Mouse (Mus musculus) liver, embryonic 18 days (tissue): ENCODE results near the gene Ifitm3. TPM values are rescaled to one million over a fixed set of nuclear protein-coding genes. Genes with fewer than 3 reads are reported as not detected.

Source experiments
- polyA plus RNA-seq: library from polyadenylated mRNA; depleted of rRNA; stranded (reverse); fragments of >200 nt; gene quantifications from 2 replicates; pipeline ENCODE4 v1.2.3, GENCODE M21; 2012; rRNA removed

The Ifitm3 gene
- 164 and 239 TPM in 2 replicates for polyA plus RNA-seq

DNA sequence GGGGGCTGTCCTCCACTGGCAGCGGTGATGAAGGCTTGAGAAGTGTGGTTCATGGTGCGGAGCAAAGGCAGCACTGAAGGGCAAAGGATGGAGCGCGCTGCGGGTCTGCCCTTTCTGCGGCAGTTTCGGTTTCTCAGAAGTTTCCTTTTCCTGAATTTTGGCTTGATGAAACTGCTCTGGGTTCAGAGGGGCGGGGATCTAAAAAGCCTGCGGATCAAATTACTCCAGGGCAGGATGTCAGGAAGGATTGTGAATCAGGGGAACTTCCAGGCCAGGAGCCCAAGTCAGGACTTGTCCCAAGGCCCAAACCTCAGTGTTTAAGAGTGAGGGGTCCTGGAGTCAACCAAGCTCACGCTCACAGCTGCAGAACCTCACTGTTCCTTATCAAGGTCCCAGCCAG is at the start of gene Ifitm3:
Gene Ifitm3 (minus strand): TSS at position 178 of the 400 bp plus-strand sequence.

DNA sequence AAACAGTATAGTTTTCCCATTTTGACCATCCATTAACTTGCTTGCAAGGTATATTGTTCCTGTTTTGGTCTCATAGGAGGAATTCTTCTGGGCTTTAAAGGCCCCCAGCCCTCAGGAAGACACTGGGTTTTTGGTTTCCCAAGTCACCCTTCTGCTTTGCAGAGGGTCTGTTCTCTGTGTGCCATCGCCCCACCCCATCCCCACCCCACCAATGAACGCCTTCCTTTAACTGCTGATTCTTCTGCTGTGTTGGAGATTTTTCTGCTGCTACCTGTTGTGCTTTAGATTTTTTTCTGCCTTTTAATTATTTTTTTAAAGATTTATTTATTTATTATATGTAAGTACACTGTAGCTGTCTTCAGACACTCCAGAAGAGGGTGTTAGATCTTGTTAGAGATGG is 18.3 kb upstream of the Ifitm3 start, which contains the start of gene Gm17387:
Gene Gm17387 (plus strand): TSS at position 301 of the 400 bp plus-strand sequence.

DNA sequence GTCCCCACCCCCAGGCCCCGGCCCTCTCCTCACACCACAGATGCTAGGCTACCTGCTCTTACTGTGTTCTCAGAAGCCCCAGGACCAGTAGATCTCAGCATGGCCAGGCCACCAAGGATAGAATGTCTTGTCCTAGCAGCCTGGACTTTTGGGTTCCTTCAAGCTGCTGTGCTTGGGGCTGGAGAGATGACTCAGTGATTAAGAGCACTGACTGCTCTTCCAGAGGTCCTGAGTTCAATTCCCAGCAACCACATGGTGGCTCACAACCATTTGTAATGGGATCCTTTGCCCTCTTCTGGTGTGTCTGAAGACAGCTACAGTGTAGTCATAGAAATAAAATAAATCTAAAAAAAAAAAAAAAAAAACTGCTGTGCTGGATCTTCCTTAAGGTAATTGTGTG is 7.3 kb upstream of the Ifitm3 start, which contains the start of gene Ifitm6:
Gene Ifitm6 (minus strand): TSS at position 101 of the 400 bp plus-strand sequence.

DNA sequence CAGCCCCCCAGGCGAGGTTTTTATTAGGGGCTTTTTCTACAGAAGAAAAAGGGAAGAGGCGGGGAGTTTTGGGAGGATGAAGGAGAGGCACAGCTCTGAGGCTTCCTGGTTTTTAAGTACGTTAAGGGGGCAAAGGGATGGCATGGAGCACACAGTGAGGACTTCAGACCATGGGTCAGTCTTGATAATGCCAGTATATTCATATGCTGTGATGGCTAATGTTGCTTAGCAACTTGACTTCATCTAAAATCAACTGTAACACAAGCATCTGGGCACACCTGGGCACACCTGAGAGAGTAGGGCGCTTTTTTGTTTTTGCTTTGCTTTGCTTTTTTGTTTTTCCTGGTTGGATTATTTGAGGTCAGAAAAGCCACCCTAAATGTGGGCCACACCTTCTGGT is 43.6 kb downstream of the Ifitm3 start, which contains the start of gene Ifitm1:
Gene Ifitm1 (plus strand): TSS at position 301 of the 400 bp plus-strand sequence.

Other genes with a start within 250 kb of the Ifitm3 start
- gene Cyp2e1, start 247.0 kb downstream of the Ifitm3 start, polyA plus RNA-seq = 60.5 and 91.1 TPM in 2 replicates
- 0.06 and 0.07 TPM in 2 replicates for gene Syce1, start 222.9 kb downstream of the Ifitm3 start, polyA plus RNA-seq
- 0.17 and 0.21 TPM in 2 replicates for gene Zfp941, start 188.6 kb downstream of the Ifitm3 start, polyA plus RNA-seq
- gene Urah, start 175.8 kb downstream of the Ifitm3 start, polyA plus RNA-seq = 112 and 142 TPM in 2 replicates
- not detected in 2 replicates for gene Scgb1c1, start 165.2 kb downstream of the Ifitm3 start, polyA plus RNA-seq
- gene Odf3, start 163.0 kb downstream of the Ifitm3 start, polyA plus RNA-seq = not detected in 2 replicates
- not detected in 2 replicates for gene Gm45785, start 154.4 kb downstream of the Ifitm3 start, polyA plus RNA-seq
- gene Ric8a, start 153.8 kb downstream of the Ifitm3 start, polyA plus RNA-seq = 17.1 and 20.2 TPM in 2 replicates
- gene Bet1l, start 153.2 kb downstream of the Ifitm3 start, polyA plus RNA-seq = 18.5 TPM in 2 replicates
- gene Psmd13, start 128.8 kb downstream of the Ifitm3 start, polyA plus RNA-seq = 36.4 TPM in 2 replicates
- 46.5 and 51.9 TPM in 2 replicates for gene Sirt3, start 128.5 kb downstream of the Ifitm3 start, polyA plus RNA-seq
- 0.19 and 0.20 TPM in 2 replicates for gene Cox8b, start 110.3 kb downstream of the Ifitm3 start, polyA plus RNA-seq
- gene Nlrp6, start 89.9 kb downstream of the Ifitm3 start, polyA plus RNA-seq = 61.4 and 61.9 TPM in 2 replicates
- 12.3 and 13.2 TPM in 2 replicates for gene Pgghg, start 69.4 kb downstream of the Ifitm3 start, polyA plus RNA-seq
- 0.67 and 0.85 TPM in 2 replicates for gene Ifitm5, start 60.5 kb downstream of the Ifitm3 start, polyA plus RNA-seq
- gene Gm45717, start 54.8 kb downstream of the Ifitm3 start, polyA plus RNA-seq = 0.14 TPM in 1 of 2 replicates, not detected in the other
- gene Ifitm2, start 54.8 kb downstream of the Ifitm3 start, polyA plus RNA-seq = 552 and 564 TPM in 2 replicates
- gene Ifitm1, start 43.5 kb downstream of the Ifitm3 start, polyA plus RNA-seq = 53.0 and 54.4 TPM in 2 replicates
- gene Ifitm6, start 7.2 kb upstream of the Ifitm3 start, polyA plus RNA-seq = 193 and 325 TPM in 2 replicates
- gene Gm17387, start 18.4 kb upstream of the Ifitm3 start, polyA plus RNA-seq = not detected in 2 replicates
- 0.46 and 0.61 TPM in 2 replicates for gene B4galnt4, start 50.3 kb upstream of the Ifitm3 start, polyA plus RNA-seq
- gene Pkp3, start 67.4 kb upstream of the Ifitm3 start, polyA plus RNA-seq = 0.74 and 0.85 TPM in 2 replicates
- gene Sigirr, start 89.8 kb upstream of the Ifitm3 start, polyA plus RNA-seq = 17.1 and 19.8 TPM in 2 replicates
- 7.8 and 10.3 TPM in 2 replicates for gene Ano9, start 107.0 kb upstream of the Ifitm3 start, polyA plus RNA-seq
- 41.9 and 44.3 TPM in 2 replicates for gene Ptdss2, start 111.6 kb upstream of the Ifitm3 start, polyA plus RNA-seq
- 45.4 and 45.9 TPM in 2 replicates for gene Rnh1, start 162.1 kb upstream of the Ifitm3 start, polyA plus RNA-seq
- gene Hras, start 183.2 kb upstream of the Ifitm3 start, polyA plus RNA-seq = 39.5 and 41.3 TPM in 2 replicates
- 3.1 and 3.4 TPM in 2 replicates for gene Lrrc56, start 183.4 kb upstream of the Ifitm3 start, polyA plus RNA-seq
- gene Lmntd2, start 203.3 kb upstream of the Ifitm3 start, polyA plus RNA-seq = 2.5 and 2.6 TPM in 2 replicates
- gene Rassf7, start 205.1 kb upstream of the Ifitm3 start, polyA plus RNA-seq = 29.2 and 33.5 TPM in 2 replicates
- 6.8 and 9.2 TPM in 2 replicates for gene Phrf1, start 218.0 kb upstream of the Ifitm3 start, polyA plus RNA-seq